In the genomic region with DNA sequence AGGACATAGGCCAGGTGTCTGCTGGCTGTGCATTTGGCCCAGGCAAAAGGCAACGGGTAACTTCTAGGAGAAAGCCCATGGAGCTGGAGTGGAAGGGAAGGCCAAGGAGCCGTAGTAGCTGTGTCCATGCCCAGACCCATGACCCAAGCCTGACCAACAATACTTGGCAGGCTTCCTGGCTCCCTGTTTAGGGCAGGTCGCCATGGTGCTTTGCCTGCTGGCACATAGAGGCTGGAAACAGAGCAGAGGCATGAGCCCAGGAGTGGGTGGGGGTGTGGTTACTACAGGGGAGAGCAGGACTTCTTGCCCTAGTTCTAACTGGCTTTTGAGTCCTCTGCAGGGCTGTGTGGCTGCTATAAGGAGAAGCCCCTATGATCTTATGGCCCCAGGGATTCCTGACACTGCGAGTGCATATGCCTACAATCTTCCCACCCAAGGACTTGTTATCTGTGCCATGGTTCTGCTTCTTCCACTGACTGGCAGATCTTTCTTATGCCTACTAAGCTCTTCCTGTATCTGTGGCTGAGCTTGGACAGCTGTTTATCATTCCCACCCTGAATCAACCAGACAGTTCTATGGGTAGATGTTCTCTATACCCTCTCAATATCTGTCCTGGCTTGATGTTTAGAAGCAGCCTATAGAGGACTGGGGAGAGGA, we compare ENCODE assay signal across 8 mouse cellular contexts. TPM values are rescaled to one million over a fixed set of nuclear protein-coding genes. Genes with fewer than 3 reads are reported as not detected.
A peak's percentile ranks its signal among the peaks of the same experiment; 100 is the strongest.
DNase-seq lines count a peak whose midpoint lies in the region; ATAC-seq lines count a peak whose summit lies in the region.

No protein-coding gene starts in this region.

- peak; percentile 48 for DNase-seq in ovary, adult 18-20 months (ENCODE audit: low spot score)
- no peak for DNase-seq in ovary, postnatal 10 days (ENCODE audit: low spot score)
- peak; percentile 68 to 89 for DNase-seq in cerebellum, postnatal 10 days
- peak; percentile 49 for DNase-seq in kidney, postnatal 10 days
- peak; percentile 36 for DNase-seq in skeletal muscle tissue, adult 2 months (ENCODE audit: low read depth, low spot score)
- no peak for DNase-seq in testis, postnatal 14 days (ENCODE audit: low spot score)
- no peak for DNase-seq in limb, embryonic 10.5 days (ENCODE audit: low spot score)

- WGBS in intestine, embryonic 16.5 days = 78% methylated on average over 4 of the region's 4 CpGs
- WGBS in limb, embryonic 10.5 days = 90% methylated on average over 4 of the region's 4 CpGs

- no peak overlapping the region for H3K4me2 ChIP-seq in intestine, embryonic 16.5 days (ENCODE audit: low read depth, low read length)

- ATAC-seq in intestine, embryonic 16.5 days = no peak

- H3K4me3 ChIP-seq in intestine, embryonic 16.5 days (ENCODE audit: low read length) = no peak overlapping the region
- H3K4me3 ChIP-seq in limb, embryonic 10.5 days = no peak overlapping the region

- no peak overlapping the region for H3K27ac ChIP-seq in intestine, embryonic 16.5 days (ENCODE audit: low read length)
- H3K27ac ChIP-seq in limb, embryonic 10.5 days = no peak overlapping the region

- no peaks in the 10 kb centered on the region for H3K4me1 ChIP-seq in intestine, embryonic 16.5 days (ENCODE audit: control insufficient read depth, insufficient read depth, low read length)
- H3K4me1 ChIP-seq in limb, embryonic 10.5 days = peaks cover 7% of the 10 kb centered on the region; the same call in 1 of the 2 replicates

- H3K9ac ChIP-seq in intestine, embryonic 16.5 days (ENCODE audit: low read depth, low read length) = no peak overlapping the region

- no peaks in the 10 kb centered on the region for H3K36me3 ChIP-seq in intestine, embryonic 16.5 days (ENCODE audit: control insufficient read depth, insufficient read depth, low read length)
- H3K36me3 ChIP-seq in limb, embryonic 10.5 days = no peaks in the 10 kb centered on the region

- H3K27me3 ChIP-seq in intestine, embryonic 16.5 days (replicated peaks; ENCODE audit: control insufficient read depth, insufficient read depth, low read length) = peaks cover 8% of the 10 kb centered on the region; the same call in 1 of the 2 replicates
- peaks cover 97% of the 10 kb centered on the region for H3K27me3 ChIP-seq in limb, embryonic 10.5 days (ENCODE audit: low read depth, poor library complexity, severe bottlenecking)

- no peaks in the 10 kb centered on the region for H3K9me3 ChIP-seq in intestine, embryonic 16.5 days (ENCODE audit: control insufficient read depth, low read length)
- no peaks in the 10 kb centered on the region for H3K9me3 ChIP-seq in limb, embryonic 10.5 days (replicated peaks)

RNA-seq across cellular contexts. Expression of a gene that starts 40.8 kb away (rescaled TPM):
- 5.4 and 6.9 TPM in 2 replicates for polyA plus RNA-seq in intestine, embryonic 16.5 days (2015; fragmentation: Nextera tagmentation; extraction: Ambion mirVana)
- 19.7 and 21.4 TPM in 2 replicates for polyA plus RNA-seq in limb, embryonic 10.5 days (2016; fragmentation: Nextera tagmentation; extraction: Ambion mirVana)

Comparison
In these comparisons a context has a peak if more than half of its experiments do, and no peak if none do; other contexts are left out.
1. DNase-seq: peak in ovary, adult 18-20 months (single experiment), cerebellum, postnatal 10 days (2 of 2), kidney, postnatal 10 days (single experiment) and skeletal muscle tissue, adult 2 months (single experiment); none in ovary, postnatal 10 days (single experiment), testis, postnatal 14 days (single experiment) and limb, embryonic 10.5 days (single experiment).